Mouse (Mus musculus) cortical plate, adult 2 months (tissue): ENCODE data around the gene Phf3.

ENCODE experiments used
- CTCF ChIP-seq: fragments of 200-500 bp; IDR thresholded peaks from 2 replicates; pipeline ENCODE4 v1.5.1; 2011; ENCODE audit warnings: mild to moderate bottlenecking, control low read depth, low read length; ENCODE audit not compliant: insufficient read depth; ENCODE audit errors: extremely low read depth
- POLR2A ChIP-seq: fragments of 200-500 bp; IDR thresholded peaks from 2 replicates; pipeline ENCODE4 v1.6.1; 2011; ENCODE audit warnings: mild to moderate bottlenecking, low read length, control low read depth; ENCODE audit not compliant: insufficient read depth; ENCODE audit errors: extremely low read depth

DNA sequence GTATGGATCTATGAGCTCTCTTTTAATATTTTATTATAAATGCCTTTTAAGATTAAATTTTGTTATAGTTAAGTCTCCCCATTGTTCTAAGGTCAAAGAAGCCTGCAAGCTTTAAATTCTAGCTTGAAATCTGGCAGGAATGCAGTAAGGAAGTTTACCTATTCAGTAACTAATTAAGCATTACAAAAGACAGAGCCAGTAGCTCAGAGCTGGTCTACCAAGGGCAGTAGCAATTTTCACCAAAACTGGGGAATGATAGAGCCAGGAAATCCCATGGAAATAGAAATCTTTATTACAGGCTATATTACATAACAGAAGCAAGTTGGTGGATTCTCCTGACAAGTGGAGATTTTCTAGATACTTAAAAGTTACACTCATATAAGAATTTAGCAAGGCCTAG is 116.9 kb downstream of the Phf3 start:
- TF ChIP-seq CTCF = no peak
- no peak for TF ChIP-seq POLR2A
